Mouse (Mus musculus) MEL (cell line): ENCODE measurements around the gene Pik3cd. TPM values are rescaled to one million over a fixed set of nuclear protein-coding genes. Genes with fewer than 3 reads are reported as not detected.
"Not testable (repeated sequence)": the region's sequence is repeated elsewhere in the genome, so short reads cannot be mapped to it uniquely, and the experiment has no call there.

Experiments
- DNase-seq: peaks from one replicate; pipeline ENCODE4 v3.0.0; 2011; ENCODE audit warnings: low read depth, low spot score
- H3K27ac ChIP-seq: 2 replicates; pipeline ENCODE4 v1.5.1; 2012; ENCODE audit warnings: low read depth, mild to moderate bottlenecking, control low read depth, low read length, moderate library complexity; ENCODE audit not compliant: control insufficient read depth
- H3K27me3 ChIP-seq, 2 experiments: fragments of 150-350 bp in 1 of 2; sonication (generic) in 1 of 2; 2 replicates each; pipeline ENCODE4 v1.6.1; 2012; ENCODE audit warnings: low read length in 2 of 2, mild to moderate bottlenecking in 2 of 2, improper control_type of control experiment in 1 of 2, moderate library complexity in 1 of 2; ENCODE audit not compliant: insufficient read depth in 2 of 2, control insufficient read depth in 1 of 2
- H3K36me3 ChIP-seq, 2 experiments: 2 replicates each; pipeline ENCODE4 v1.6.1; 2012 to 2014; ENCODE audit warnings: low read length in 2 of 2, improper control_type of control experiment in 1 of 2, inconsistent platforms in 1 of 2, mild to moderate bottlenecking in 1 of 2; ENCODE audit not compliant: insufficient read depth in 2 of 2, control insufficient read depth in 1 of 2
- H3K4me1 ChIP-seq, 2 experiments: fragments of 150-350 bp in 1 of 2; sonication (generic) in 1 of 2; 2 replicates each; pipeline ENCODE4 v1.6.1; 2012; ENCODE audit warnings: low read length in 2 of 2, improper control_type of control experiment in 1 of 2, mild to moderate bottlenecking in 1 of 2; ENCODE audit not compliant: insufficient read depth in 2 of 2, control insufficient read depth in 1 of 2
- H3K4me3 ChIP-seq, 2 experiments: fragments of 150-350 bp in 1 of 2; sonication (generic) in 1 of 2; 2 replicates each; pipeline ENCODE4 v1.5.1; 2012; ENCODE audit warnings: low read depth in 2 of 2, low read length in 2 of 2, mild to moderate bottlenecking in 2 of 2, moderate library complexity in 2 of 2, control low read depth in 1 of 2, improper control_type of control experiment in 1 of 2; ENCODE audit not compliant: control insufficient read depth in 1 of 2, insufficient read depth in 1 of 2
- H3K79me2 ChIP-seq: 2 replicates; pipeline ENCODE4 v1.6.1; 2012; ENCODE audit warnings: mild to moderate bottlenecking, low read length, moderate library complexity; ENCODE audit not compliant: control insufficient read depth, poor library complexity, insufficient read depth
- H3K9ac ChIP-seq: 2 replicates; pipeline ENCODE4 v1.6.1; 2012; ENCODE audit warnings: low read depth, mild to moderate bottlenecking, control low read depth, low read length, moderate library complexity; ENCODE audit not compliant: control insufficient read depth, poor library complexity, severe bottlenecking
- H3K9me3 ChIP-seq: fragments of 150-350 bp; sonication (generic); replicated peaks from 2 replicates; pipeline ENCODE4 v1.6.1; 2012; ENCODE audit warnings: mild to moderate bottlenecking, low read length, improper control_type of control experiment, moderate library complexity; ENCODE audit not compliant: insufficient read depth
- CTCF ChIP-seq, 3 experiments: IDR thresholded peaks in 2 of 3; conservative IDR thresholded peaks in 1 of 3; 2 replicates each; pipeline ENCODE4 v1.5.1; 2011 to 2012; ENCODE audit warnings: low read length in 3 of 3, low read depth in 2 of 3, mild to moderate bottlenecking in 2 of 3, improper control_type of control experiment in 1 of 3, inconsistent platforms in 1 of 3, mixed read lengths in 1 of 3, moderate library complexity in 1 of 3; ENCODE audit not compliant: control insufficient read depth in 1 of 3, insufficient read depth in 1 of 3, poor library complexity in 1 of 3, severe bottlenecking in 1 of 3
- E2F4 ChIP-seq: IDR thresholded peaks from 2 replicates; pipeline ENCODE4 v1.6.1; 2011; ENCODE audit warnings: low read depth, low read length, improper control_type of control experiment, borderline replicate concordance
- GATA1 ChIP-seq: IDR thresholded peaks from 2 replicates; pipeline ENCODE4 v1.6.1; 2011; ENCODE audit warnings: low read depth, low read length, improper control_type of control experiment
- HCFC1 ChIP-seq: IDR thresholded peaks from 2 replicates; pipeline ENCODE4 v1.6.1; 2012; ENCODE audit warnings: low read depth, mild to moderate bottlenecking, inconsistent platforms, low read length, improper control_type of control experiment, moderate library complexity
- MAZ ChIP-seq: IDR thresholded peaks from 2 replicates; pipeline ENCODE4 v1.6.1; 2012; ENCODE audit warnings: low read depth, mild to moderate bottlenecking, inconsistent platforms, low read length, improper control_type of control experiment
- MEF2A ChIP-seq: IDR thresholded peaks from 2 replicates; pipeline ENCODE4 v1.6.1; 2014; ENCODE audit warnings: low read depth, mild to moderate bottlenecking, inconsistent platforms, low read length, improper control_type of control experiment; ENCODE audit not compliant: poor library complexity, insufficient replicate concordance, severe bottlenecking; ENCODE audit errors: extremely low read depth
- MYC ChIP-seq: IDR thresholded peaks from 2 replicates; pipeline ENCODE4 v1.6.1; 2011; ENCODE audit warnings: low read depth, mild to moderate bottlenecking, low read length, improper control_type of control experiment, moderate library complexity
- NELFE ChIP-seq: IDR thresholded peaks from 2 replicates; pipeline ENCODE4 v1.6.1; 2011; ENCODE audit warnings: low read depth, low read length, improper control_type of control experiment
- POLR2AphosphoS2 ChIP-seq: IDR thresholded peaks from 2 replicates; pipeline ENCODE4 v1.6.1; 2011; ENCODE audit warnings: low read length, improper control_type of control experiment
- RAD21 ChIP-seq: IDR thresholded peaks from 2 replicates; pipeline ENCODE4 v1.6.1; 2011; ENCODE audit warnings: mild to moderate bottlenecking, low read depth, low read length, improper control_type of control experiment
- SIN3A ChIP-seq: IDR thresholded peaks from 2 replicates; pipeline ENCODE4 v1.6.1; 2012; ENCODE audit warnings: low read length, improper control_type of control experiment, inconsistent platforms
- SMC3 ChIP-seq: IDR thresholded peaks from 2 replicates; pipeline ENCODE4 v1.6.1; 2011; ENCODE audit warnings: low read depth, low read length, improper control_type of control experiment
- TCF12 ChIP-seq: IDR thresholded peaks from 2 replicates; pipeline ENCODE4 v1.6.1; 2014; ENCODE audit warnings: low read depth, mild to moderate bottlenecking, inconsistent platforms, low read length, improper control_type of control experiment, moderate library complexity
- ZC3H11A ChIP-seq: IDR thresholded peaks from 2 replicates; pipeline ENCODE4 v1.6.1; 2012; ENCODE audit warnings: low read depth, mild to moderate bottlenecking, inconsistent platforms, low read length, improper control_type of control experiment
- ZKSCAN1 ChIP-seq: IDR thresholded peaks from 2 replicates; pipeline ENCODE4 v1.6.1; 2012; ENCODE audit warnings: low read depth, mild to moderate bottlenecking, inconsistent platforms, low read length, improper control_type of control experiment, moderate library complexity
- polyA plus RNA-seq, 2 experiments: library from polyadenylated mRNA; stranded (reverse) in 1 of 2; unstranded in 1 of 2; fragments of >175 nt in 1 of 2; fragments of >200 nt in 1 of 2; gene quantifications; 2 replicates each; pipeline versions ENCODE4 v1.2.1 to v1.2.4; 2012; ENCODE audit warnings: low replicate concordance in 2 of 2, low read depth in 1 of 2; ENCODE audit not compliant: insufficient read length in 2 of 2, insufficient read depth in 1 of 2, missing spikeins in 1 of 2
- total RNA-seq: library from RNA; depleted of rRNA; stranded (reverse); fragments of 300-350 nt; gene quantifications from 2 replicates; pipeline ENCODE4 v1.2.3, GENCODE M21; 2012

Pik3cd gene
- total and polyA plus RNA-seq, 3 experiments: 45.9 to 152 (median 49.8) TPM

DNA sequence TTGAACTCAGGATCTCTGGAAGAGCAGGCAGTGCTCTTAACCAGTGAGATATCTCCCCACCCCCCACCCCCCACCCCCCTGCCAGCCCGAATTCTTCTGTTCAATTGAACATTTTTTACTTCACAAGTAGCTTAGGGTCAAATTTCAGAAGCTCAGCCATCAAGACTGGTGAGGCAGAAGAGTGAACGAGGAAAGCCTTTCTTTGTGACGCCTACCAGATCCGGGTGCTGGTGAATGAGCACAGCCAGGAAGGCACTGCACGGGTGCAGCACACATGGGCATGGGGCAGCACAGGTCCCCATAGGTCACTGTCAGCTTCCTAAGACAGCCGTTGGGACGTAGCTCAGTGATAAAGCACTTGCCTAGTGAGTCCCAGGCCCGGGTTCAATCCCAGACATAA is 82.4 kb downstream of the Pik3cd start:
- Histone ChIP-seq H3K4me3 (no peak overlapping the region), H3K4me1 (no peaks in the 10 kb centered on the region), H3K79me2 (no peaks in the 10 kb centered on the region), H3K36me3 (no peaks in the 10 kb centered on the region), H3K27me3 (peaks cover 7 to 13% of the 10 kb centered on the region in 2 experiments), H3K9ac (no peak overlapping the region), H3K9me3 (no peaks in the 10 kb centered on the region), H3K27ac (no peak overlapping the region)
- no peak for DNase-seq
- no peak for TF ChIP-seq POLR2AphosphoS2
- no peak for TF ChIP-seq HCFC1
- no peak for TF ChIP-seq GATA1
- TF ChIP-seq RAD21: no peak
- no peak for TF ChIP-seq ZC3H11A

- not testable (repeated sequence) for H3K4me3 ChIP-seq, H3K9ac ChIP-seq, H3K36me3 ChIP-seq, H3K27ac ChIP-seq, H3K4me1 ChIP-seq, DNase-seq, H3K9me3 ChIP-seq, H3K79me2 ChIP-seq
- peaks cover 7 to 12% of the 10 kb centered on the region in 2 experiments for H3K27me3 ChIP-seq
These were observed 85.4 kb downstream of the Pik3cd start for GRCm38 (mm10) chr4:149616999-149617398.

- Histone ChIP-seq H3K36me3 (no peaks in the 10 kb centered on the region), H3K4me3 (no peak overlapping the region), H3K27ac (no peak overlapping the region)
- DNase-seq: peak; percentile 43
- no peak for TF ChIP-seq ZKSCAN1
- TF ChIP-seq ZC3H11A: no peak
- no peak for TF ChIP-seq MEF2A
- no peak for TF ChIP-seq SIN3A
- TF ChIP-seq RAD21: peak; percentile 25
- TF ChIP-seq E2F4: no peak
- peak; percentile 46 to 47 (median 46) for TF ChIP-seq CTCF (IDR thresholded peaks at IDR 0.05 in 2 of 3, conservative IDR thresholded peaks at IDR 0.05 in 1 of 3; ENCODE audit: control insufficient read depth in 1 of 3, insufficient read depth in 1 of 3, low read depth in 2 of 3, low read length in 3 of 3, poor library complexity in 1 of 3, severe bottlenecking in 1 of 3)
- no peak for TF ChIP-seq TCF12
- TF ChIP-seq SMC3: peak; percentile 38
- TF ChIP-seq MAZ: no peak
- TF ChIP-seq MYC: no peak
- TF ChIP-seq NELFE: no peak
- TF ChIP-seq, all 39 proteins: peak for 3
- H3K9me3 ChIP-seq: no peaks in the 10 kb centered on the region
- no peaks in the 10 kb centered on the region for H3K79me2 ChIP-seq
- H3K27me3 ChIP-seq: peaks cover 3 to 4% of the 10 kb centered on the region in 2 experiments
- no peaks in the 10 kb centered on the region for H3K4me1 ChIP-seq
- no peak overlapping the region for H3K9ac ChIP-seq
These were observed 87.5 kb downstream of the Pik3cd start for GRCm38 (mm10) chr4:149614869-149615268.

GRCm38 (mm10) chr4:149613497-149613896 is 88.9 kb downstream of the Pik3cd start:
- DNase-seq, H3K9ac ChIP-seq, H3K4me3 ChIP-seq, H3K27ac ChIP-seq, H3K36me3 ChIP-seq, H3K79me2 ChIP-seq, H3K27me3 ChIP-seq, H3K4me1 ChIP-seq, H3K9me3 ChIP-seq: not testable (repeated sequence)
